Mouse (Mus musculus) 3T3-L1 (cell line): ENCODE data around the gene Rassf8.

Experiments
- DNase-seq: peaks from one replicate; pipeline ENCODE4 v3.0.0-alpha.2; 2015; ENCODE audit warnings: low read depth, low spot score

Gene Rassf8

GRCm38 (mm10) chr6:145861462-145862227 lies 115.1 kb downstream of the Rassf8 start:
- no peak for DNase-seq

GRCm38 (mm10) chr6:145862321-145862720 lies 115.8 kb downstream of the Rassf8 start:
- DNase-seq: no peak

GRCm38 (mm10) chr6:145862739-145863064 lies 116.2 kb downstream of the Rassf8 start:
- no peak for DNase-seq

- DNase-seq: peak; percentile 78
These were observed 116.8 kb downstream of the Rassf8 start for GRCm38 (mm10) chr6:145863065-145863971.

- DNase-seq: peak; percentile 24
These were observed 117.6 kb downstream of the Rassf8 start for GRCm38 (mm10) chr6:145864171-145864570.

GRCm38 (mm10) chr6:145865289-145865885 lies 118.8 kb downstream of the Rassf8 start, which contains the start of gene Bhlhe41:
Bhlhe41 (minus strand) TSS chr6:145865558.
- peak; percentile 86 for DNase-seq

GRCm38 (mm10) chr6:145865886-145866851 lies 119.6 kb downstream of the Rassf8 start:
- peak; percentile 87 for DNase-seq

GRCm38 (mm10) chr6:145867111-145867510 lies 120.6 kb downstream of the Rassf8 start:
- no peak for DNase-seq
